Mouse (Mus musculus) intestine, embryonic 14.5 days (tissue): ENCODE data around the gene Tcte2. TPM values are rescaled to one million over a fixed set of nuclear protein-coding genes. Genes with fewer than 3 reads are reported as not detected.

Source experiments
- ATAC-seq: fragments of 200-750 bp; cut with Nextera tagmentation; replicated peaks from 2 replicates; pipeline ENCODE4 v1.8.0; 2017; ENCODE audit warnings: low read depth, moderate number of reproducible peaks, moderate TSS enrichment, moderate library complexity; ENCODE audit not compliant: low FRiP score, low TSS enrichment
- DNase-seq: peaks from one replicate; pipeline ENCODE4 v3.0.0-alpha.2; 2018; ENCODE audit warnings: low spot score
- H3K27ac ChIP-seq: fragments of 300-500 bp; sonication (generic); 2 replicates; pipeline ENCODE4 v1.5.1; 2014; ENCODE audit warnings: low read depth, mild to moderate bottlenecking, control low read depth
- H3K27me3 ChIP-seq: fragments of 300-500 bp; sonication (generic); replicated peaks from 2 replicates; pipeline ENCODE4 v1.6.1; 2014; ENCODE audit warnings: low read length, control low read depth; ENCODE audit not compliant: control insufficient read depth, insufficient read depth
- H3K36me3 ChIP-seq: fragments of 300-500 bp; sonication (generic); 2 replicates; pipeline ENCODE4 v1.6.1; 2014; ENCODE audit warnings: low read length, control low read depth; ENCODE audit not compliant: control insufficient read depth, insufficient read depth
- H3K4me1 ChIP-seq: fragments of 300-500 bp; sonication (generic); replicated peaks from 2 replicates; pipeline ENCODE4 v1.6.1; 2014; ENCODE audit warnings: low read length, control low read depth, mixed read lengths; ENCODE audit not compliant: control insufficient read depth, insufficient read depth
- H3K4me2 ChIP-seq: fragments of 300-500 bp; sonication (generic); 2 replicates; pipeline ENCODE4 v1.6.1; 2014; ENCODE audit warnings: low read length
- H3K4me3 ChIP-seq: fragments of 300-500 bp; sonication (generic); 2 replicates; pipeline ENCODE4 v1.5.1; 2014; ENCODE audit warnings: low read depth, low read length, control low read depth, mixed read lengths
- H3K9ac ChIP-seq: fragments of 300-500 bp; sonication (generic); 2 replicates; pipeline ENCODE4 v1.6.1; 2014; ENCODE audit warnings: mild to moderate bottlenecking, low read length
- H3K9me3 ChIP-seq: fragments of 300-500 bp; sonication (generic); 2 replicates; pipeline ENCODE4 v1.6.1; 2016; ENCODE audit warnings: low read length, control low read depth; ENCODE audit not compliant: control insufficient read depth
- WGBS: fragments of 180-500 bp; shearing (Covaris S2); extraction: QIAGEN DNeasy Blood & Tissue Kit; methylation state at CpG from one replicate; pipeline ENCODE4 v1.1.7; 2014; 5-methylcytosine and 5-hydroxymethylcytosine counted together
- polyA plus RNA-seq: library from polyadenylated mRNA; unstranded; fragments of >200 nt; fragmentation: Nextera tagmentation; extraction: Ambion mirVana; gene quantifications from 2 replicates; pipeline ENCODE4 v1.2.1, GENCODE M21; 2014

Tcte2 gene
- polyA plus RNA-seq, 1 experiment from 2014 or later = 5.2 TPM

- ATAC-seq (no peak), DNase-seq (no peak)
- no peaks in the 10 kb centered on the region for H3K27me3 ChIP-seq
- no peak overlapping the region for H3K4me2 ChIP-seq
- no peak overlapping the region for H3K4me3 ChIP-seq
- no peak overlapping the region for H3K27ac ChIP-seq
- H3K9ac ChIP-seq = no peak overlapping the region
- H3K4me1 ChIP-seq = no peaks in the 10 kb centered on the region
- no peaks in the 10 kb centered on the region for H3K36me3 ChIP-seq
- 69% methylated on average over 6 of the region's 6 CpGs for WGBS
- H3K9me3 ChIP-seq = no peaks in the 10 kb centered on the region
Measured at GRCm38 (mm10) chr17:13712116-13712515, 49.5 kb downstream of the Tcte2 start.

GRCm38 (mm10) chr17:13711173-13711572 lies 50.5 kb downstream of the Tcte2 start:
- DNase-seq (no peak), ATAC-seq (no peak)
- Histone ChIP-seq H3K27me3 (no peaks in the 10 kb centered on the region), H3K4me1 (no peaks in the 10 kb centered on the region), H3K36me3 (no peaks in the 10 kb centered on the region), H3K9me3 (no peaks in the 10 kb centered on the region), H3K4me3 (no peak overlapping the region), H3K9ac (no peak overlapping the region), H3K4me2 (no peak overlapping the region), H3K27ac (no peak overlapping the region)
- 77% methylated on average over 5 of the region's 5 CpGs for WGBS

- no peak for ATAC-seq
- Histone ChIP-seq H3K9ac (no peak overlapping the region), H3K9me3 (no peaks in the 10 kb centered on the region), H3K4me3 (no peak overlapping the region), H3K36me3 (no peaks in the 10 kb centered on the region), H3K27ac (no peak overlapping the region), H3K27me3 (no peaks in the 10 kb centered on the region), H3K4me1 (peaks cover 10% of the 10 kb centered on the region), H3K4me2 (no peak overlapping the region)
- DNase-seq = no peak
- WGBS = 36% methylated on average over 4 of the region's 4 CpGs
Measured at GRCm38 (mm10) chr17:13705481-13705921, 56.1 kb downstream of the Tcte2 start.

DNA sequence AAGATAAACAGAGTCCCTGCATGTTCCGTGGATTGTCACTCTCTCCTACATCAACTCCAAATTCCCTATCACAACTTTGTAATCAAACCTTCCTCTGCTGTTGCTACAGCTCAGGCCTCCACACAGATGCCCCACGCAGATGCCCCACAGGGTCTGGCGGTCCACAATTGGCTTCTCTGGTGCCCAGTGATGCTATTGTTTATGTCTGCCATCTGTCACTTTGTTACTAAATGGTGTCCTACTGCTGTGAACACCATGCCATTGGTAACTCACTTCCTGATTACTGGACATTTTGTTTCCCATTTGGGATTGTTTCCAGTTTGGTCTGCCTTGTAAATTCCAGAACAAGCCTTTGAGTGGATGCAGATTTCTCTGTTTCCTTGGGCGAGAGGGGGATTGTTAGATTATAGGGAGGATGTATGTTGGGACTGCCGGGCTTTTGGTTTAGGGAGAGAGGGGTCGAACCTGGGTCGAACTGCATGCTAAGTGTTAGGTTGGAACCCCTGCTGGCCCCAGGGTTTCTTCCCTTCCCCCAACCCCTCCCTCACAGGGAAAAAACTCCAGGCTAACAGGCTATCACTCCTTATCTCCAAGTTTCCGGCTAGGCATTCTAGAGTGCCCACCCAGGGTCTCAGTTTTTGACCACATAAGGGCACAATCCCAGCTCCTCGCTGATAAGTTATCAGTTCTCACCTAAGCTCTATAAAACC lies 57.9 kb downstream of the Tcte2 start:
- no peak overlapping the region for H3K4me2 ChIP-seq
- no peak for DNase-seq
- H3K4me3 ChIP-seq = no peak overlapping the region
- H3K27ac ChIP-seq = no peak overlapping the region
- H3K9me3 ChIP-seq = no peaks in the 10 kb centered on the region
- WGBS = 22% methylated on average over 9 of the region's 9 CpGs
- no peaks in the 10 kb centered on the region for H3K27me3 ChIP-seq
- ATAC-seq = no peak
- no peak overlapping the region for H3K9ac ChIP-seq
- H3K36me3 ChIP-seq = no peaks in the 10 kb centered on the region
- peaks cover 19% of the 10 kb centered on the region for H3K4me1 ChIP-seq

GRCm38 (mm10) chr17:13700131-13701016 lies 61.3 kb downstream of the Tcte2 start:
- H3K36me3 ChIP-seq = no peaks in the 10 kb centered on the region
- peaks cover 16% of the 10 kb centered on the region for H3K4me1 ChIP-seq
- H3K9ac ChIP-seq = no peak overlapping the region
- H3K4me3 ChIP-seq = no peak overlapping the region
- H3K27me3 ChIP-seq = no peaks in the 10 kb centered on the region
- no peak overlapping the region for H3K4me2 ChIP-seq
- peak; percentile 69 for DNase-seq
- H3K27ac ChIP-seq = peak overlapping the region; percentile 39
- ATAC-seq = peak; percentile 67
- H3K9me3 ChIP-seq = no peaks in the 10 kb centered on the region
- WGBS = 13% methylated on average over 4 of the region's 4 CpGs

GRCm38 (mm10) chr17:13699716-13700115 lies 61.9 kb downstream of the Tcte2 start:
- H3K9ac ChIP-seq = no peak overlapping the region
- no peaks in the 10 kb centered on the region for H3K27me3 ChIP-seq
- no peak overlapping the region for H3K4me2 ChIP-seq
- no peak for DNase-seq
- H3K4me3 ChIP-seq = no peak overlapping the region
- H3K27ac ChIP-seq = peak overlapping the region; percentile 39
- ATAC-seq = no peak
- WGBS = 48% methylated on average over 7 of the region's 7 CpGs
- H3K36me3 ChIP-seq = no peaks in the 10 kb centered on the region
- H3K9me3 ChIP-seq = no peaks in the 10 kb centered on the region
- H3K4me1 ChIP-seq = peaks cover 15% of the 10 kb centered on the region

DNA sequence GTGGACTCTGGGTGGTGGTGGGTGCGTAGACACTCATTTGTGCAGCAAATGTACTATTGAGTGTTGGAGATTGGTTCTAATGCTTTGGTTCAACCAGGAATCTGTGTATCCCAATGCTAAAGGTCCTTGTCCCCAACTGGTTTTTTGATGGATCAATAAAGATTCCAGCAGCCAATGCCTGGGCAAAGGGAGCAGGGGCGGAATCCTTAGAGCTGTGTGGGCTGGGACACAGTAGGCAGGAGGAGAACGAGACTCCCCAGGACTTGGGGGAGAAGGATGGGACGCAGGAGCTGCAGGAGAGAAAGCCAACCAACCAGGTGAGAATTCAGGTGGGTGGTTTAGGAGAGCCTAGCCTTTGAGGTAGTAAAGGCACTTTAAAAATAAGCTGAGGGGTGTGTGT lies 63.4 kb downstream of the Tcte2 start:
- no peak overlapping the region for H3K4me2 ChIP-seq
- 95% methylated on average over 4 of the region's 4 CpGs for WGBS
- no peak overlapping the region for H3K27ac ChIP-seq
- H3K4me1 ChIP-seq = peaks cover 15% of the 10 kb centered on the region
- no peaks in the 10 kb centered on the region for H3K27me3 ChIP-seq
- H3K9ac ChIP-seq = no peak overlapping the region
- H3K4me3 ChIP-seq = no peak overlapping the region
- no peaks in the 10 kb centered on the region for H3K36me3 ChIP-seq
- ATAC-seq (no peak), DNase-seq (no peak)
- no peaks in the 10 kb centered on the region for H3K9me3 ChIP-seq

GRCm38 (mm10) chr17:13697646-13698045 lies 64.0 kb downstream of the Tcte2 start:
- H3K27ac ChIP-seq = no peak overlapping the region
- 79% methylated on average over 2 of the region's 2 CpGs for WGBS
- ATAC-seq (no peak), DNase-seq (no peak)
- no peaks in the 10 kb centered on the region for H3K27me3 ChIP-seq
- H3K36me3 ChIP-seq = no peaks in the 10 kb centered on the region
- H3K4me1 ChIP-seq = peaks cover 15% of the 10 kb centered on the region
- no peak overlapping the region for H3K9ac ChIP-seq
- no peak overlapping the region for H3K4me3 ChIP-seq
- H3K9me3 ChIP-seq = no peaks in the 10 kb centered on the region
- no peak overlapping the region for H3K4me2 ChIP-seq
